In the genomic region with DNA sequence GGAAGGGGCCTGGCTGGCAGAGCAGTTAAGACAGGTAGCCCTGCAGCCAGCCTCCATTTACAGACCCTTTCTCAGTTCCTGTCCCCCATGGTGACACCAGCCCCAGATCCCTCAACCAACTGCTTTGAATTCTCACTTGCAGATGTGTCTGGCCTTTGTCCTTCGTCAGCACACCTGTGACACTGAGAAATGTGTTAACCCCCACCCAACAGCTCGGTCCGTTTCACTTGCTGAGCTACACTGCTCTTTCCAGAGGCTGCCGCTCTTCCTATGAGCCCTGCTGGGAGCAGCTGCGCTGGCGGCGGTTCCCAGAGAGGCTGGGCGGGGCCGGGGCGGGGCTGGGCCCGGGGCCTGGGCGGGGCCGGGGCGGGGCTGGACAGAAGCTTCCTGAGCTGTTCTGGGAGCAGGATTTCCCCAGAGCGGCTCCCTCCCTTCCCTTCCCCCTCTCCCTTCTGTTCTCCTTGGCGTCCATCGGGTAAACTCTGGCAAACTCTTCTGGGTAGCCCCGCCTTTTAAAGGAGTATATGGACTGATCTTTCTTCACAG, we compare ENCODE assay signal across 8 mouse cellular contexts.
DNase-seq lines count a peak whose midpoint lies in the region; ATAC-seq and TF ChIP-seq lines count a peak whose summit lies in the region.

No protein-coding gene starts in this region.

- peaks cover 26% of the 10 kb centered on the region for H3K4me1 ChIP-seq in forebrain, postnatal 0 days (ENCODE audit: insufficient read depth)
- H3K4me1 ChIP-seq in hindbrain, embryonic 10.5 days (replicated peaks): peaks cover 56% of the 10 kb centered on the region

- no peaks in the 10 kb centered on the region for H3K27me3 ChIP-seq in forebrain, postnatal 0 days (ENCODE audit: insufficient read depth, low read length)
- H3K27me3 ChIP-seq in hindbrain, embryonic 10.5 days (ENCODE audit: insufficient read depth, poor library complexity, severe bottlenecking): no peaks in the 10 kb centered on the region

- H3K4me2 ChIP-seq in forebrain, postnatal 0 days (ENCODE audit: low read depth): peak overlapping the region; percentile 58

- H3K27ac ChIP-seq in layer of hippocampus, adult 2 months: peak overlapping the region; percentile 91
- peak overlapping the region; percentile 81 for H3K27ac ChIP-seq in forebrain, postnatal 0 days (ENCODE audit: low read depth, low read length)
- peak overlapping the region; percentile 92 for H3K27ac ChIP-seq in hindbrain, embryonic 10.5 days

- no peaks in the 10 kb centered on the region for H3K36me3 ChIP-seq in forebrain, postnatal 0 days (ENCODE audit: insufficient read depth)
- H3K36me3 ChIP-seq in hindbrain, embryonic 10.5 days: peaks cover 21% of the 10 kb centered on the region

- TF ChIP-seq CTCF in layer of hippocampus, adult 2 months (conservative IDR thresholded peaks at IDR 0.05): no peak
- TF ChIP-seq CTCF in forebrain, postnatal 0 days (IDR thresholded peaks at IDR 0.05; ENCODE audit: low read depth): no peak

- peak; percentile 66 to 74 for DNase-seq in layer of hippocampus, adult 2 months (ENCODE audit: low spot score in 2 of 2)
- no peak for DNase-seq in layer of hippocampus, adult 11-12 months (ENCODE audit: low spot score)
- DNase-seq in cerebellum, adult 9-10 months: peak; percentile 88
- DNase-seq in forebrain, postnatal 0 days: peak; percentile 90
- DNase-seq in hindbrain, embryonic 10.5 days (ENCODE audit: low spot score): peak; percentile 95
- DNase-seq in left cerebral cortex, postnatal 36 days (ENCODE audit: low spot score in 2 of 2): peak; percentile 56 to 70
- DNase-seq in skeletal muscle tissue, adult 2 months (ENCODE audit: low read depth, low spot score): peak; percentile 90

- H3K9me3 ChIP-seq in forebrain, postnatal 0 days (ENCODE audit: low read length): no peaks in the 10 kb centered on the region
- no peaks in the 10 kb centered on the region for H3K9me3 ChIP-seq in hindbrain, embryonic 10.5 days

- peak overlapping the region; percentile 41 for H3K9ac ChIP-seq in forebrain, postnatal 0 days

- WGBS in forebrain, postnatal 0 days: under 1% methylated on average over 18 of the region's 18 CpGs
- under 1% methylated on average over 15 of the region's 18 CpGs for WGBS in hindbrain, embryonic 10.5 days

- peak overlapping the region; percentile 27 for H3K4me3 ChIP-seq in layer of hippocampus, adult 2 months
- H3K4me3 ChIP-seq in forebrain, postnatal 0 days (ENCODE audit: low read depth, low read length): peak overlapping the region; percentile 24
- peak overlapping the region; percentile 47 for H3K4me3 ChIP-seq in hindbrain, embryonic 10.5 days

- intact Hi-C loops in left cerebral cortex, postnatal 36 days (cut with DNase I): loop anchor here (2.0 to 5.0 kb wide), 2 partner anchors 15 to 74 kb away; partner anchors contain the start of gene Trak1

- ATAC-seq in forebrain, postnatal 0 days: peak; percentile 84
- ATAC-seq in megakaryocyte progenitor cell, adult 5-6 weeks (replicated peaks; ENCODE audit: poor library complexity): peak; percentile 54
